Mouse (Mus musculus) MEL (cell line): ENCODE results near the gene Pbx2. TPM values are rescaled to one million over a fixed set of nuclear protein-coding genes. Genes with fewer than 3 reads are reported as not detected.
"Not testable (repeated sequence)": the region's sequence is repeated elsewhere in the genome, so short reads cannot be mapped to it uniquely, and the experiment has no call there.

Source experiments
- DNase-seq: peaks from one replicate; pipeline ENCODE4 v3.0.0; 2011; ENCODE audit warnings: low read depth, low spot score
- H3K27ac ChIP-seq: 2 replicates; pipeline ENCODE4 v1.5.1; 2012; ENCODE audit warnings: low read depth, mild to moderate bottlenecking, control low read depth, low read length, moderate library complexity; ENCODE audit not compliant: control insufficient read depth
- H3K27me3 ChIP-seq, 2 experiments: fragments of 150-350 bp in 1 of 2; sonication (generic) in 1 of 2; 2 replicates each; pipeline ENCODE4 v1.6.1; 2012; ENCODE audit warnings: low read length in 2 of 2, mild to moderate bottlenecking in 2 of 2, improper control_type of control experiment in 1 of 2, moderate library complexity in 1 of 2; ENCODE audit not compliant: insufficient read depth in 2 of 2, control insufficient read depth in 1 of 2
- H3K36me3 ChIP-seq, 2 experiments: 2 replicates each; pipeline ENCODE4 v1.6.1; 2012 to 2014; ENCODE audit warnings: low read length in 2 of 2, improper control_type of control experiment in 1 of 2, inconsistent platforms in 1 of 2, mild to moderate bottlenecking in 1 of 2; ENCODE audit not compliant: insufficient read depth in 2 of 2, control insufficient read depth in 1 of 2
- H3K4me1 ChIP-seq, 2 experiments: fragments of 150-350 bp in 1 of 2; sonication (generic) in 1 of 2; 2 replicates each; pipeline ENCODE4 v1.6.1; 2012; ENCODE audit warnings: low read length in 2 of 2, improper control_type of control experiment in 1 of 2, mild to moderate bottlenecking in 1 of 2; ENCODE audit not compliant: insufficient read depth in 2 of 2, control insufficient read depth in 1 of 2
- H3K4me3 ChIP-seq, 2 experiments: fragments of 150-350 bp in 1 of 2; sonication (generic) in 1 of 2; 2 replicates each; pipeline ENCODE4 v1.5.1; 2012; ENCODE audit warnings: low read depth in 2 of 2, low read length in 2 of 2, mild to moderate bottlenecking in 2 of 2, moderate library complexity in 2 of 2, control low read depth in 1 of 2, improper control_type of control experiment in 1 of 2; ENCODE audit not compliant: control insufficient read depth in 1 of 2, insufficient read depth in 1 of 2
- H3K79me2 ChIP-seq: 2 replicates; pipeline ENCODE4 v1.6.1; 2012; ENCODE audit warnings: mild to moderate bottlenecking, low read length, moderate library complexity; ENCODE audit not compliant: control insufficient read depth, poor library complexity, insufficient read depth
- H3K9ac ChIP-seq: 2 replicates; pipeline ENCODE4 v1.6.1; 2012; ENCODE audit warnings: low read depth, mild to moderate bottlenecking, control low read depth, low read length, moderate library complexity; ENCODE audit not compliant: control insufficient read depth, poor library complexity, severe bottlenecking
- H3K9me3 ChIP-seq: fragments of 150-350 bp; sonication (generic); replicated peaks from 2 replicates; pipeline ENCODE4 v1.6.1; 2012; ENCODE audit warnings: mild to moderate bottlenecking, low read length, improper control_type of control experiment, moderate library complexity; ENCODE audit not compliant: insufficient read depth
- HCFC1 ChIP-seq: IDR thresholded peaks from 2 replicates; pipeline ENCODE4 v1.6.1; 2012; ENCODE audit warnings: low read depth, mild to moderate bottlenecking, inconsistent platforms, low read length, improper control_type of control experiment, moderate library complexity
- MEF2A ChIP-seq: IDR thresholded peaks from 2 replicates; pipeline ENCODE4 v1.6.1; 2014; ENCODE audit warnings: low read depth, mild to moderate bottlenecking, inconsistent platforms, low read length, improper control_type of control experiment; ENCODE audit not compliant: poor library complexity, insufficient replicate concordance, severe bottlenecking; ENCODE audit errors: extremely low read depth
- MXI1 ChIP-seq: IDR thresholded peaks from 2 replicates; pipeline ENCODE4 v1.6.1; 2011; ENCODE audit warnings: mild to moderate bottlenecking, low read depth, low read length, improper control_type of control experiment
- RCOR1 ChIP-seq: IDR thresholded peaks from 2 replicates; pipeline ENCODE4 v1.6.1; 2012; ENCODE audit warnings: low read depth, mild to moderate bottlenecking, inconsistent platforms, low read length, improper control_type of control experiment
- SIN3A ChIP-seq: IDR thresholded peaks from 2 replicates; pipeline ENCODE4 v1.6.1; 2012; ENCODE audit warnings: low read length, improper control_type of control experiment, inconsistent platforms
- TCF12 ChIP-seq: IDR thresholded peaks from 2 replicates; pipeline ENCODE4 v1.6.1; 2014; ENCODE audit warnings: low read depth, mild to moderate bottlenecking, inconsistent platforms, low read length, improper control_type of control experiment, moderate library complexity
- USF1 ChIP-seq: IDR thresholded peaks from 2 replicates; pipeline ENCODE4 v1.6.1; 2014; ENCODE audit warnings: low read depth, mild to moderate bottlenecking, inconsistent platforms, low read length, improper control_type of control experiment, moderate library complexity
- ZC3H11A ChIP-seq: IDR thresholded peaks from 2 replicates; pipeline ENCODE4 v1.6.1; 2012; ENCODE audit warnings: low read depth, mild to moderate bottlenecking, inconsistent platforms, low read length, improper control_type of control experiment
- ZNF384 ChIP-seq: IDR thresholded peaks from 2 replicates; pipeline ENCODE4 v1.6.1; 2012; ENCODE audit warnings: low read depth, mild to moderate bottlenecking, inconsistent platforms, low read length, improper control_type of control experiment
- polyA plus RNA-seq, 2 experiments: library from polyadenylated mRNA; stranded (reverse) in 1 of 2; unstranded in 1 of 2; fragments of >175 nt in 1 of 2; fragments of >200 nt in 1 of 2; gene quantifications; 2 replicates each; pipeline versions ENCODE4 v1.2.1 to v1.2.4; 2012; ENCODE audit warnings: low replicate concordance in 2 of 2, low read depth in 1 of 2; ENCODE audit not compliant: insufficient read length in 2 of 2, insufficient read depth in 1 of 2, missing spikeins in 1 of 2
- total RNA-seq: library from RNA; depleted of rRNA; stranded (reverse); fragments of 300-350 nt; gene quantifications from 2 replicates; pipeline ENCODE4 v1.2.3, GENCODE M21; 2012; rRNA removed

Pbx2 gene
- total RNA-seq: 40.3 and 42.4 TPM in 2 replicates
- polyA plus RNA-seq: 10 to 100 TPM in 1 of 2 experiments, not detected in 1; 76.7 TPM

DNA sequence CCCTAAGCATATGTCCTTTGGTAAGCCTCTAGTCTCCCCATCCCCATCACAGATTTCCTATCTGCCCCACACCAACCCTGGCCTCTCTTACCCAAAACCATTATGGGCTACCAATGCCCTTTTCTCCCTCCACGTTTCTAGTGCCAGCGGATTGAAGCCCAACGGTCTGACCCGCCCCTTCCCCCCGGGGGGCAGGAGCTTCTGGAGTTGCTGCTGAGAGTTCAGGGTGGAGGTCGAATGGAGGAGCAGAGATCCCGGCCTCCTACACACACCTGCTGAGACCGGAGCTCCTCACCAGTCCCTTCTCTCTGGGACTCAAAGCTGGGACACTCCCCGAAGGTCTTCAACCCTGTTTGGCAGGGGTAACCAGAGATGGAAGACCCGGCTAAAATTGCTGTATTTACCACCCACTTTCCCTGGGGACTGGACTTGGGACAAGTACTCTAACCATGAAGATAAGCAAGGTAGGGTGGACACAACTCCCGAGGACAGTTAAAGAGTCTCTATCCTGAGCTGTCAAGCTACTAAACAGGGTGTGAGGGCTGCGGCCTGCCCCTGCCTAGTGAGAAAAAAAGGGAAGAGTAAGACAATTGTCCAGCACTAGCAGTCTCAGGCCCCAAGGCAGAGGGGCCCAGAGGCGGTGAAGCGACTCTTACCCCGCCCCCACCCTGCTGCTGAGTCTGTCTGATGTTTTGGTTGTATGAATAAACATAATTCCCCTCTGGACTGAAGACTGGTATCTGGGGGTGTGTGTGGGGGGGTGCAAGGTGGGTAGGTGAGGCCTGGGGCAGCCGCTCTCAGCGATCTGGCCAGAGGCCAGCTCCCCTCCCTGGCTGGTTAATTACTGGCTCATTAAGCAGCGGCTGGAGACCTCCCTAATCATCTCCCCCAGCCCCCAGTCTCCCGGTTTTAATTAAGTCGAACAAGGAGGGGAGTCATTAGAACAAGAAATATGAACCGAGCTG lies at the start of gene Pbx2:
Gene Pbx2, plus strand, starts transcription at position 238 of the 965 bp plus-strand sequence.
- Histone ChIP-seq H3K79me2 (peaks cover 16% of the 10 kb centered on the region), H3K27ac (peak within 1 kb of the TSS; percentile 63), H3K36me3 (peaks cover 0 to 27% of the 10 kb centered on the region in 2 experiments; a peak in 3 of 4 replicates), H3K9ac (peak within 1 kb of the TSS; percentile 99), H3K4me3 (peak within 1 kb of the TSS; percentile 68 to 98), H3K9me3 (no peaks in the 10 kb centered on the region), H3K27me3 (no peaks in the 10 kb centered on the region), H3K4me1 (peaks cover 11 to 39% of the 10 kb centered on the region in 2 experiments)
- TF ChIP-seq TCF12 (no peak), ZC3H11A (no peak), SIN3A (peak; percentile 11; the same call in 1 of the 2 replicates)
- peak; percentile 59 for DNase-seq

DNA sequence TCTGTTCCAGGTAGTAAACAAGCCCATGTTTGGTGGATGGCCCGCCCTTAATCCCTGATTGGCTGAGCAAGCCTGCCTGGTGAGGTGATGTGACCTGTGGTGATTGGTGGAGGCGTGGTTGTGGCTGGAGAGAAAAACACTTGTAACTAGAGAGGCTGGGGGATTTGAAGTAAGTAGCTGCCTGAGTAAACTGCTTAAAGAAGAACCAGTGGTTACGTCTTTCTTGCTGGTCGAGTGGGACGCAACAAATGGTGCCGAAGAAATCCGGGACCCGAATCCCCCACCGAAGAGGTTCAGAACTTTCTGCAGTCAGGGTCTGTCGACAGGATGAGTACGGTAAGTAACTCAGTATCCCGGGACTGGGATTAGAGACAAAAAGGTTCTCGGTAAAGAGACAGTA lies 47.5 kb upstream of the Pbx2 start:
- H3K27ac ChIP-seq, H3K4me1 ChIP-seq, H3K36me3 ChIP-seq, H3K27me3 ChIP-seq, H3K9me3 ChIP-seq, H3K79me2 ChIP-seq: not testable (repeated sequence)
- peak; percentile 30 for DNase-seq
- peak overlapping the region; percentile 39; the same call in 1 of the 2 replicates for H3K9ac ChIP-seq
- peak overlapping the region; percentile 65 to 95 for H3K4me3 ChIP-seq
- TF ChIP-seq MXI1: 0 out of 2 replicates have a peak, but pooled peaks have one; percentile 33
- 0 out of 2 replicates have a peak, but pooled peaks have one; percentile 15 for TF ChIP-seq HCFC1
- TF ChIP-seq SIN3A: peak; percentile 61; the same call in 1 of the 2 replicates

DNA sequence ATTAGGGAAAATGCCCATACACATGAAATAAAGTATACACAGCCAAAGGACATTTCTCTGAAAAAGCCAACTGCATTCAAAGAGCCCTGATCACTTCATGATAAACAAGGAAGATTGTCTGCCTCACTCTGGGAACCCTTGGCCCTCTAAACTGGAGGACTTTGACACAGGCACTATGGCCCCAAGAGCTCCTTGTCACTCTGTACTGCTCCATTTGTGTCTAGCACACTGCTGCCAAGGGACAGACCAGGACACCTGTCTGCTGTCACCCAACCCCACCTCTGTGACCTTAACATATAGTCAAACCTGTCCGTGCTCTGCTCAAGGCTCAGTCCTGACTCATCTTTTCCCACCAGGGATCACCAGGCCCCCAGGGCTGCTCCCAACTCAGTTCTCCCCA lies 44.3 kb upstream of the Pbx2 start:
- no peak for TF ChIP-seq RCOR1
- no peak for TF ChIP-seq MEF2A
- TF ChIP-seq ZC3H11A: no peak
- TF ChIP-seq ZNF384: no peak
- no peak for TF ChIP-seq USF1
- no peaks in the 10 kb centered on the region for H3K4me1 ChIP-seq
- H3K27me3 ChIP-seq: no peaks in the 10 kb centered on the region; a peak in 2 of 4 replicates
- H3K9ac ChIP-seq: no peak overlapping the region
- no peaks in the 10 kb centered on the region for H3K79me2 ChIP-seq
- no peaks in the 10 kb centered on the region for H3K9me3 ChIP-seq
- no peak overlapping the region for H3K27ac ChIP-seq
- H3K36me3 ChIP-seq: no peaks in the 10 kb centered on the region; a peak in 1 of 4 replicates
- no peak overlapping the region for H3K4me3 ChIP-seq
- DNase-seq: no peak
